Mouse (Mus musculus) forebrain, embryonic 16.5 days (tissue): Measurements from ENCODE around the gene Pcyox1. TPM values are rescaled to one million over a fixed set of nuclear protein-coding genes. Genes with fewer than 3 reads are reported as not detected.
A peak's percentile ranks its signal among the peaks of the same experiment; 100 is the strongest.
"Not testable (repeated sequence)": the region's sequence is repeated elsewhere in the genome, so short reads cannot be mapped to it uniquely, and the experiment has no call there.

Source experiments
- ATAC-seq: fragments of 200-750 bp; cut with Nextera tagmentation; 2 replicates; pipeline ENCODE4 v1.8.0; 2017; ENCODE audit warnings: mild to moderate bottlenecking, moderate library complexity
- H3K27ac ChIP-seq: fragments of 300-500 bp; sonication (generic); 2 replicates; pipeline ENCODE4 v1.5.1; 2014; ENCODE audit warnings: low read length, control low read depth
- H3K27me3 ChIP-seq: fragments of 300-500 bp; sonication (generic); replicated peaks from 2 replicates; pipeline ENCODE4 v1.6.1; 2014; ENCODE audit warnings: low read length; ENCODE audit not compliant: control insufficient read depth, insufficient read depth
- H3K36me3 ChIP-seq: fragments of 300-500 bp; sonication (generic); 2 replicates; pipeline ENCODE4 v1.6.1; 2014; ENCODE audit not compliant: control insufficient read depth, insufficient read depth
- H3K4me1 ChIP-seq: fragments of 300-500 bp; sonication (generic); replicated peaks from 2 replicates; pipeline ENCODE4 v1.6.1; 2014; ENCODE audit warnings: low read length; ENCODE audit not compliant: control insufficient read depth, insufficient read depth
- H3K4me2 ChIP-seq: fragments of 300-500 bp; sonication (generic); 2 replicates; pipeline ENCODE4 v1.6.1; 2014; ENCODE audit warnings: mild to moderate bottlenecking, low read length, control low read depth
- H3K4me3 ChIP-seq: fragments of 300-500 bp; sonication (generic); replicated peaks from 2 replicates; pipeline ENCODE4 v1.5.1; 2014; ENCODE audit warnings: mild to moderate bottlenecking, low read length, control low read depth
- H3K9ac ChIP-seq: fragments of 300-500 bp; sonication (generic); replicated peaks from 2 replicates; pipeline ENCODE4 v1.6.1; 2014; ENCODE audit warnings: low read depth, low read length, control low read depth
- H3K9me3 ChIP-seq: fragments of 300-500 bp; sonication (generic); 2 replicates; pipeline ENCODE4 v1.6.1; 2016; ENCODE audit warnings: low read length; ENCODE audit not compliant: control insufficient read depth
- WGBS: fragments of 180-500 bp; shearing (Covaris S2); extraction: QIAGEN DNeasy Blood & Tissue Kit; methylation state at CpG from one replicate; pipeline ENCODE4 v1.1.7; 2014; 5-methylcytosine and 5-hydroxymethylcytosine counted together
- polyA plus RNA-seq: library from polyadenylated mRNA; unstranded; fragments of >200 nt; fragmentation: Nextera tagmentation; extraction: Ambion mirVana; gene quantifications from 2 replicates; pipeline ENCODE4 v1.2.1, GENCODE M21; 2015

Pcyox1 gene
- polyA plus RNA-seq, 1 experiment from 2014 or later: 104 TPM

- 1% methylated on average over 17 of the region's 17 CpGs for WGBS
- Histone ChIP-seq H3K9ac (peak overlapping the region; percentile 83), H3K4me1 (peaks cover 14% of the 10 kb centered on the region), H3K4me3 (peak overlapping the region; percentile 70), H3K27me3 (no peaks in the 10 kb centered on the region), H3K4me2 (peak overlapping the region; percentile 89), H3K27ac (peak overlapping the region; percentile 86), H3K36me3 (no peaks in the 10 kb centered on the region), H3K9me3 (no peaks in the 10 kb centered on the region)
- peak; percentile 55 for ATAC-seq
Observed at GRCm38 (mm10) chr6:86364442-86365141, 32.4 kb downstream of the Pcyox1 start.

- H3K36me3 ChIP-seq: no peaks in the 10 kb centered on the region
- H3K4me3 ChIP-seq: no peak overlapping the region
- no peak overlapping the region for H3K4me2 ChIP-seq
- no peak overlapping the region for H3K9ac ChIP-seq
- H3K9me3 ChIP-seq: no peaks in the 10 kb centered on the region
- ATAC-seq: no peak
- no peak overlapping the region for H3K27ac ChIP-seq
- 90% methylated on average over 7 of the region's 7 CpGs for WGBS
- H3K4me1 ChIP-seq: peaks cover 10% of the 10 kb centered on the region
- H3K27me3 ChIP-seq: no peaks in the 10 kb centered on the region
Observed at GRCm38 (mm10) chr6:86361373-86361772, 35.6 kb downstream of the Pcyox1 start.

- Histone ChIP-seq H3K27ac (no peak overlapping the region), H3K9me3 (no peaks in the 10 kb centered on the region), H3K4me3 (no peak overlapping the region), H3K36me3 (no peaks in the 10 kb centered on the region), H3K9ac (no peak overlapping the region), H3K27me3 (no peaks in the 10 kb centered on the region), H3K4me1 (peaks cover 4% of the 10 kb centered on the region; the same call in 1 of the 2 replicates), H3K4me2 (no peak overlapping the region)
- WGBS: 69% methylated on average over 7 of the region's 7 CpGs
- no peak for ATAC-seq
Observed at GRCm38 (mm10) chr6:86360691-86361090, 36.3 kb downstream of the Pcyox1 start.

- no peaks in the 10 kb centered on the region for H3K36me3 ChIP-seq
- no peaks in the 10 kb centered on the region for H3K27me3 ChIP-seq
- no peak overlapping the region for H3K9ac ChIP-seq
- 87% methylated on average over 9 of the region's 9 CpGs for WGBS
- H3K27ac ChIP-seq: no peak overlapping the region
- H3K9me3 ChIP-seq: no peaks in the 10 kb centered on the region
- H3K4me3 ChIP-seq: no peak overlapping the region
- no peak overlapping the region for H3K4me2 ChIP-seq
- no peaks in the 10 kb centered on the region for H3K4me1 ChIP-seq
- ATAC-seq: no peak
Observed at GRCm38 (mm10) chr6:86356956-86357355, 40.0 kb downstream of the Pcyox1 start.

- 57% methylated on average over 3 of the region's 3 CpGs for WGBS
- no peak overlapping the region for H3K4me2 ChIP-seq
- no peak overlapping the region for H3K27ac ChIP-seq
- H3K4me1 ChIP-seq: no peaks in the 10 kb centered on the region
- no peaks in the 10 kb centered on the region for H3K9me3 ChIP-seq
- H3K36me3 ChIP-seq: no peaks in the 10 kb centered on the region
- H3K27me3 ChIP-seq: no peaks in the 10 kb centered on the region
- H3K4me3 ChIP-seq: no peak overlapping the region
- no peak overlapping the region for H3K9ac ChIP-seq
- no peak for ATAC-seq
Observed at GRCm38 (mm10) chr6:86354948-86355347, 42.0 kb downstream of the Pcyox1 start.

- Histone ChIP-seq H3K27ac (no peak overlapping the region), H3K4me1 (no peaks in the 10 kb centered on the region), H3K4me3 (no peak overlapping the region), H3K9me3 (no peaks in the 10 kb centered on the region), H3K36me3 (no peaks in the 10 kb centered on the region), H3K4me2 (no peak overlapping the region), H3K9ac (no peak overlapping the region), H3K27me3 (no peaks in the 10 kb centered on the region)
- WGBS: 48% methylated on average over 7 of the region's 7 CpGs
- no peak for ATAC-seq
Observed at GRCm38 (mm10) chr6:86349257-86349656, 47.7 kb downstream of the Pcyox1 start.

GRCm38 (mm10) chr6:86346063-86346462 is 50.9 kb downstream of the Pcyox1 start:
- Histone ChIP-seq H3K4me3 (no peak overlapping the region), H3K9ac (no peak overlapping the region), H3K4me1 (peaks cover 4% of the 10 kb centered on the region; the same call in 1 of the 2 replicates), H3K4me2 (no peak overlapping the region), H3K9me3 (no peaks in the 10 kb centered on the region), H3K27ac (no peak overlapping the region), H3K36me3 (no peaks in the 10 kb centered on the region), H3K27me3 (no peaks in the 10 kb centered on the region)
- WGBS: 74% methylated on average over 2 of the region's 2 CpGs
- ATAC-seq: no peak

GRCm38 (mm10) chr6:86343656-86344055 is 53.3 kb downstream of the Pcyox1 start:
- H3K4me2 ChIP-seq: peak overlapping the region; percentile 24; the same call in 1 of the 2 replicates
- no peak overlapping the region for H3K27ac ChIP-seq
- no peaks in the 10 kb centered on the region for H3K9me3 ChIP-seq
- no peak overlapping the region for H3K9ac ChIP-seq
- H3K36me3 ChIP-seq: no peaks in the 10 kb centered on the region
- no peaks in the 10 kb centered on the region for H3K27me3 ChIP-seq
- no peak for ATAC-seq
- H3K4me1 ChIP-seq: peaks cover 4% of the 10 kb centered on the region; the same call in 1 of the 2 replicates
- no peak overlapping the region for H3K4me3 ChIP-seq
- 7% methylated on average over 7 of the region's 7 CpGs for WGBS

- not testable (repeated sequence) for H3K4me3 ChIP-seq, H3K9ac ChIP-seq, H3K27me3 ChIP-seq, ATAC-seq, H3K9me3 ChIP-seq, H3K4me1 ChIP-seq, H3K4me2 ChIP-seq, H3K27ac ChIP-seq, H3K36me3 ChIP-seq
- 89% methylated on average over 4 of the region's 4 CpGs for WGBS
Observed at GRCm38 (mm10) chr6:86336340-86336739, 60.6 kb downstream of the Pcyox1 start.
